Mouse (Mus musculus) layer of hippocampus, adult 11-12 months (tissue): ENCODE measurements around the gene Kat2b.
"Not testable (repeated sequence)": the region's sequence is repeated elsewhere in the genome, so short reads cannot be mapped to it uniquely, and the experiment has no call there.

Experiments
- DNase-seq: peaks from one replicate; pipeline ENCODE4 v3.0.0; 2022; ENCODE audit warnings: low spot score

The Kat2b gene

GRCm38 (mm10) chr17:53598571-53598970, 31.9 kb downstream of the Kat2b start:
- no peak for DNase-seq

- DNase-seq, result not testable (repeated sequence)
Observed at GRCm38 (mm10) chr17:53603236-53603635, 36.6 kb downstream of the Kat2b start.

- DNase-seq, result not testable (repeated sequence)
Observed at GRCm38 (mm10) chr17:53606082-53606481, 39.4 kb downstream of the Kat2b start.

GRCm38 (mm10) chr17:53608924-53609323, 42.3 kb downstream of the Kat2b start:
- DNase-seq, result not testable (repeated sequence)

- DNase-seq, result no peak
Observed at GRCm38 (mm10) chr17:53617295-53617957, 50.8 kb downstream of the Kat2b start.

- no peak for DNase-seq
Observed at GRCm38 (mm10) chr17:53618369-53618768, 51.7 kb downstream of the Kat2b start.

- no peak for DNase-seq
Observed at GRCm38 (mm10) chr17:53619391-53619790, 52.7 kb downstream of the Kat2b start.

- no peak for DNase-seq
Observed at GRCm38 (mm10) chr17:53620611-53621010, 54.0 kb downstream of the Kat2b start.

GRCm38 (mm10) chr17:53622125-53622524, 55.5 kb downstream of the Kat2b start:
- no peak for DNase-seq

GRCm38 (mm10) chr17:53623762-53624161, 57.1 kb downstream of the Kat2b start:
- no peak for DNase-seq

GRCm38 (mm10) chr17:53626160-53626559, 59.5 kb downstream of the Kat2b start:
- DNase-seq, result no peak

GRCm38 (mm10) chr17:53627497-53627896, 60.8 kb downstream of the Kat2b start:
- DNase-seq, result no peak

GRCm38 (mm10) chr17:53628131-53628530, 61.5 kb downstream of the Kat2b start:
- no peak for DNase-seq

- no peak for DNase-seq
Observed at GRCm38 (mm10) chr17:53631344-53631743, 64.7 kb downstream of the Kat2b start.

- no peak for DNase-seq
Observed at GRCm38 (mm10) chr17:53643360-53643759, 76.7 kb downstream of the Kat2b start.

GRCm38 (mm10) chr17:53650251-53650661, 83.6 kb downstream of the Kat2b start:
- no peak for DNase-seq

- peak; percentile 28 for DNase-seq
Observed at GRCm38 (mm10) chr17:53654596-53654995, 87.9 kb downstream of the Kat2b start.

GRCm38 (mm10) chr17:53655081-53655480, 88.4 kb downstream of the Kat2b start:
- DNase-seq, result no peak

GRCm38 (mm10) chr17:53655959-53656358, 89.3 kb downstream of the Kat2b start:
- no peak for DNase-seq

GRCm38 (mm10) chr17:53656369-53656860, 89.8 kb downstream of the Kat2b start:
- no peak for DNase-seq

- DNase-seq, result not testable (repeated sequence)
Observed at GRCm38 (mm10) chr17:53657391-53657790, 90.7 kb downstream of the Kat2b start.

GRCm38 (mm10) chr17:53658668-53659067, 92.0 kb downstream of the Kat2b start:
- DNase-seq, result no peak

GRCm38 (mm10) chr17:53659230-53659629, 92.6 kb downstream of the Kat2b start:
- DNase-seq, result no peak

GRCm38 (mm10) chr17:53659738-53660137, 93.1 kb downstream of the Kat2b start:
- peak; percentile 52 for DNase-seq
